In genomic region chr11:60127048-60127447, GRCm38 (mm10) we compare ENCODE assay signal across 12 mouse cellular contexts. TPM values are rescaled to one million over a fixed set of nuclear protein-coding genes. Genes with fewer than 3 reads are reported as not detected.
DNase-seq lines count a peak whose midpoint lies in the region; ATAC-seq lines count a peak whose summit lies in the region.
"Had no signal": no experiment of that assay in that cellular context is flagged by ENCODE, and none has a peak within 500 bp of the region (broad histone marks: within the 10 kb centered on the region; RNA-seq: fewer than 3 reads in every experiment).

No protein-coding gene starts in this region.

- H3K9me3 ChIP-seq in heart, embryonic 13.5 days, result no peaks in the 10 kb centered on the region
- H3K9me3 ChIP-seq in lung, embryonic 15.5 days, result no peaks in the 10 kb centered on the region
- no peaks in the 10 kb centered on the region for H3K9me3 ChIP-seq in embryonic facial prominence, embryonic 14.5 days (ENCODE audit: control insufficient read depth, low read length)
- H3K9me3 ChIP-seq: embryonic facial prominence, embryonic 15.5 days had no signal

- peaks cover 89% of the 10 kb centered on the region for H3K4me1 ChIP-seq in heart, embryonic 13.5 days
- peaks cover 59% of the 10 kb centered on the region for H3K4me1 ChIP-seq in lung, embryonic 15.5 days
- peaks cover 19% of the 10 kb centered on the region for H3K4me1 ChIP-seq in embryonic facial prominence, embryonic 14.5 days (ENCODE audit: control insufficient read depth, insufficient read depth, low read length)

- no peaks in the 10 kb centered on the region for H3K27me3 ChIP-seq in heart, embryonic 13.5 days (replicated peaks)
- no peaks in the 10 kb centered on the region for H3K27me3 ChIP-seq in lung, embryonic 15.5 days
- no peaks in the 10 kb centered on the region for H3K27me3 ChIP-seq in embryonic facial prominence, embryonic 14.5 days (replicated peaks; ENCODE audit: control insufficient read depth, insufficient read depth, low read length)
- H3K27me3 ChIP-seq: embryonic facial prominence, embryonic 15.5 days had no signal

- no peak for DNase-seq in heart, postnatal 36 days
- DNase-seq in lung, postnatal 10 days, result no peak
- DNase-seq in embryonic facial prominence, embryonic 14.5 days (ENCODE audit: low spot score), result peak; percentile 41
- peak; percentile 34 for DNase-seq in retina, embryonic 14.5 days (ENCODE audit: low spot score)
- no peak for DNase-seq in cerebellum, postnatal 25 days
- no peak for DNase-seq in adrenal gland, adult 2 months
- DNase-seq: gastrocnemius, postnatal 10 days; kidney, postnatal 25 days; midbrain, embryonic 14.5 days had no signal

- no peak overlapping the region for H3K4me3 ChIP-seq in heart, embryonic 13.5 days
- H3K4me3 ChIP-seq in lung, embryonic 15.5 days, result no peak overlapping the region
- no peak overlapping the region for H3K4me3 ChIP-seq in embryonic facial prominence, embryonic 14.5 days (ENCODE audit: low read depth, low read length)
- H3K4me3 ChIP-seq: embryonic facial prominence, embryonic 15.5 days had no signal

- H3K27ac ChIP-seq in heart, embryonic 13.5 days (replicated peaks), result peak overlapping the region; percentile 37
- H3K27ac ChIP-seq in lung, embryonic 15.5 days, result peak overlapping the region; percentile 8; the same call in 1 of the 2 replicates
- peak overlapping the region; percentile 49; the same call in 1 of the 2 replicates for H3K27ac ChIP-seq in embryonic facial prominence, embryonic 14.5 days (replicated peaks; ENCODE audit: low read depth, low read length)
- H3K27ac ChIP-seq: embryonic facial prominence, embryonic 15.5 days had no signal

- H3K36me3 ChIP-seq in heart, embryonic 13.5 days, result peaks cover 6% of the 10 kb centered on the region
- no peaks in the 10 kb centered on the region for H3K36me3 ChIP-seq in lung, embryonic 15.5 days
- no peaks in the 10 kb centered on the region for H3K36me3 ChIP-seq in embryonic facial prominence, embryonic 14.5 days (ENCODE audit: control insufficient read depth, insufficient read depth, low read length)
- H3K36me3 ChIP-seq: embryonic facial prominence, embryonic 15.5 days had no signal

- ATAC-seq in heart, embryonic 13.5 days (ENCODE audit: extremely low read depth, insufficient number of reproducible peaks, low FRiP score, low TSS enrichment), result no peak
- no peak for ATAC-seq in lung, embryonic 15.5 days (ENCODE audit: borderline replicate concordance, extremely low read depth, low FRiP score, low TSS enrichment)
- ATAC-seq in embryonic facial prominence, embryonic 14.5 days (ENCODE audit: low read depth), result peak; percentile 57; the same call in 1 of the 2 replicates

- peak overlapping the region; percentile 33 for H3K9ac ChIP-seq in heart, embryonic 13.5 days
- H3K9ac ChIP-seq in lung, embryonic 15.5 days, result no peak overlapping the region
- H3K9ac ChIP-seq in embryonic facial prominence, embryonic 14.5 days (ENCODE audit: low read depth, low read length), result no peak overlapping the region
- H3K9ac ChIP-seq: embryonic facial prominence, embryonic 15.5 days had no signal

- no peak overlapping the region for H3K4me2 ChIP-seq in heart, embryonic 13.5 days
- H3K4me2 ChIP-seq in lung, embryonic 15.5 days, result no peak overlapping the region
- H3K4me2 ChIP-seq in embryonic facial prominence, embryonic 14.5 days (ENCODE audit: low read depth, low read length), result no peak overlapping the region
- H3K4me2 ChIP-seq: embryonic facial prominence, embryonic 15.5 days had no signal

- intact Hi-C loops in heart, postnatal 36 days (cut with DNase I), result no loop called here

RNA-seq across cellular contexts. Expression of gene Rai1, which starts 22.2 kb away (rescaled TPM):
- 16.1 and 18.2 TPM in 2 replicates for polyA plus RNA-seq in heart, embryonic 13.5 days (2015; fragmentation: Nextera tagmentation; extraction: Ambion mirVana)
- 10 to 100 TPM; 24.2 to 24.5 TPM for total RNA-seq in heart, postnatal 36 days (2021)
- 27.9 and 28.2 TPM in 2 replicates for polyA plus RNA-seq in lung, embryonic 15.5 days (2015; fragmentation: Nextera tagmentation; extraction: Ambion mirVana)
- 23.9 and 27.6 TPM in 2 replicates for polyA plus RNA-seq in embryonic facial prominence, embryonic 14.5 days (2014; fragmentation: Nextera tagmentation; extraction: Ambion mirVana)
- total RNA-seq in adrenal gland, adult 2 months (2021), result 10 to 100 TPM; 41.4 to 46.7 TPM
- 72.1 and 82.5 TPM in 2 replicates for polyA plus RNA-seq in adrenal gland, adult 2 months (2012; rRNA removed)

Comparison
In these comparisons a context has a peak if more than half of its experiments do, and no peak if none do; other contexts are left out.
1. DNase-seq: peak in embryonic facial prominence, embryonic 14.5 days (single experiment) and retina, embryonic 14.5 days (single experiment); none in heart, postnatal 36 days (0 of 2), lung, postnatal 10 days (single experiment), cerebellum, postnatal 25 days (0 of 2) and adrenal gland, adult 2 months (single experiment).
2. Peak in every context shown above with its lines, with median percentiles within 50 percentile points of each other: H3K27ac ChIP-seq.